Mouse (Mus musculus) midbrain, embryonic 11.5 days (tissue): ENCODE data around the gene Skap1. TPM values are rescaled to one million over a fixed set of nuclear protein-coding genes. Genes with fewer than 3 reads are reported as not detected.

Experiments used
- ATAC-seq: fragments of 200-750 bp; cut with Nextera tagmentation; 2 replicates; pipeline ENCODE4 v1.8.0; 2017; ENCODE audit warnings: moderate TSS enrichment, moderate library complexity; ENCODE audit not compliant: low FRiP score
- DNase-seq: peaks from one replicate; pipeline ENCODE4 v3.0.0; 2015; ENCODE audit warnings: low spot score; ENCODE audit errors: missing footprints
- H3K27ac ChIP-seq: fragments of 300-500 bp; sonication (generic); 2 replicates; pipeline ENCODE4 v1.5.1; 2014; ENCODE audit warnings: low read depth, low read length
- H3K27me3 ChIP-seq: fragments of 300-500 bp; sonication (generic); 2 replicates; pipeline ENCODE4 v1.6.1; 2014; ENCODE audit warnings: mild to moderate bottlenecking, low read length, moderate library complexity, mixed read lengths; ENCODE audit not compliant: control insufficient read depth, insufficient read depth
- H3K36me3 ChIP-seq: fragments of 300-500 bp; sonication (generic); 2 replicates; pipeline ENCODE4 v1.6.1; 2014; ENCODE audit warnings: mild to moderate bottlenecking, low read length, moderate library complexity, mixed read lengths; ENCODE audit not compliant: control insufficient read depth, insufficient read depth
- H3K4me1 ChIP-seq: fragments of 300-500 bp; sonication (generic); 2 replicates; pipeline ENCODE4 v1.6.1; 2014; ENCODE audit warnings: low read length; ENCODE audit not compliant: control insufficient read depth, insufficient read depth
- H3K4me2 ChIP-seq: fragments of 300-500 bp; sonication (generic); 2 replicates; pipeline ENCODE4 v1.6.1; 2014; ENCODE audit warnings: mild to moderate bottlenecking, moderate library complexity
- H3K4me3 ChIP-seq: fragments of 300-500 bp; sonication (generic); 2 replicates; pipeline ENCODE4 v1.5.1; 2014; ENCODE audit warnings: low read depth, low read length
- H3K9ac ChIP-seq: fragments of 300-500 bp; sonication (generic); 2 replicates; pipeline ENCODE4 v1.6.1; 2014; ENCODE audit warnings: low read length
- H3K9me3 ChIP-seq: fragments of 300-500 bp; sonication (generic); 2 replicates; pipeline ENCODE4 v1.6.1; 2016; ENCODE audit warnings: low read length; ENCODE audit not compliant: control insufficient read depth
- WGBS: fragments of 180-500 bp; shearing (Covaris S2); extraction: QIAGEN DNeasy Blood & Tissue Kit; methylation state at CpG from one replicate; pipeline ENCODE4 v1.1.7; 2014; 5-methylcytosine and 5-hydroxymethylcytosine counted together
- polyA plus RNA-seq: library from polyadenylated mRNA; unstranded; fragments of >200 nt; fragmentation: Nextera tagmentation; extraction: Ambion mirVana; gene quantifications from 2 replicates; pipeline ENCODE4 v1.2.1, GENCODE M21; 2014

Skap1 gene
- polyA plus RNA-seq, 1 experiment from 2014 or later: 1.3 TPM

- Histone ChIP-seq H3K9me3 (no peaks in the 10 kb centered on the region), H3K4me1 (no peaks in the 10 kb centered on the region), H3K4me2 (no peak overlapping the region), H3K27me3 (no peaks in the 10 kb centered on the region), H3K27ac (no peak overlapping the region), H3K36me3 (no peaks in the 10 kb centered on the region), H3K9ac (no peak overlapping the region), H3K4me3 (no peak overlapping the region)
- ATAC-seq: no peak
- WGBS: 73% methylated on average over 7 of the region's 7 CpGs
- no peak for DNase-seq
Observed at GRCm38 (mm10) chr11:96644969-96645368, 180.6 kb downstream of the Skap1 start.

- no peak for ATAC-seq
- H3K36me3 ChIP-seq: no peaks in the 10 kb centered on the region
- H3K9ac ChIP-seq: no peak overlapping the region
- no peaks in the 10 kb centered on the region for H3K27me3 ChIP-seq
- no peak overlapping the region for H3K27ac ChIP-seq
- H3K9me3 ChIP-seq: no peaks in the 10 kb centered on the region
- 76% methylated on average over 10 of the region's 10 CpGs for WGBS
- H3K4me3 ChIP-seq: no peak overlapping the region
- DNase-seq: peak; percentile 78
- no peak overlapping the region for H3K4me2 ChIP-seq
- no peaks in the 10 kb centered on the region for H3K4me1 ChIP-seq
Observed at GRCm38 (mm10) chr11:96645538-96646037, 181.2 kb downstream of the Skap1 start.

GRCm38 (mm10) chr11:96651848-96652247 lies 187.5 kb downstream of the Skap1 start:
- no peaks in the 10 kb centered on the region for H3K9me3 ChIP-seq
- ATAC-seq (no peak), DNase-seq (no peak)
- WGBS: 90% methylated on average over 9 of the region's 9 CpGs
- H3K9ac ChIP-seq: no peak overlapping the region
- no peak overlapping the region for H3K27ac ChIP-seq
- H3K4me3 ChIP-seq: no peak overlapping the region
- H3K27me3 ChIP-seq: no peaks in the 10 kb centered on the region
- no peaks in the 10 kb centered on the region for H3K4me1 ChIP-seq
- no peak overlapping the region for H3K4me2 ChIP-seq
- H3K36me3 ChIP-seq: no peaks in the 10 kb centered on the region

GRCm38 (mm10) chr11:96653867-96654266 lies 189.5 kb downstream of the Skap1 start:
- H3K4me2 ChIP-seq: no peak overlapping the region
- no peak for ATAC-seq

GRCm38 (mm10) chr11:96658420-96658819 lies 194.0 kb downstream of the Skap1 start:
- H3K4me3 ChIP-seq: no peak overlapping the region
- no peak overlapping the region for H3K4me2 ChIP-seq
- whole genome bisulfite sequencing: 72% methylated on average over 1 of the region's 1 CpGs
- ATAC-seq: no peak
- H3K36me3 ChIP-seq: no peaks in the 10 kb centered on the region
- DNase-seq: no peak
- no peak overlapping the region for H3K27ac ChIP-seq
- no peak overlapping the region for H3K9ac ChIP-seq
- H3K27me3 ChIP-seq: no peaks in the 10 kb centered on the region
- no peaks in the 10 kb centered on the region for H3K9me3 ChIP-seq
- H3K4me1 ChIP-seq: no peaks in the 10 kb centered on the region

More at GRCm38 (mm10) chr11:96653867-96654266, 189.5 kb downstream of the Skap1 start:
- Histone ChIP-seq H3K4me3 (no peak overlapping the region), H3K36me3 (no peaks in the 10 kb centered on the region), H3K27ac (no peak overlapping the region), H3K9ac (no peak overlapping the region), H3K27me3 (no peaks in the 10 kb centered on the region), H3K9me3 (no peaks in the 10 kb centered on the region), H3K4me1 (no peaks in the 10 kb centered on the region)
- DNase-seq: no peak
- WGBS: 87% methylated on average over 8 of the region's 8 CpGs

- DNase-seq (no peak), ATAC-seq (no peak)
- no peak overlapping the region for H3K27ac ChIP-seq
- H3K36me3 ChIP-seq: no peaks in the 10 kb centered on the region
- H3K27me3 ChIP-seq: no peaks in the 10 kb centered on the region
- H3K4me3 ChIP-seq: no peak overlapping the region
- H3K9me3 ChIP-seq: no peaks in the 10 kb centered on the region
- no peaks in the 10 kb centered on the region for H3K4me1 ChIP-seq
- no peak overlapping the region for H3K9ac ChIP-seq
- H3K4me2 ChIP-seq: no peak overlapping the region
- WGBS: 83% methylated on average over 3 of the region's 3 CpGs
Observed at GRCm38 (mm10) chr11:96666924-96667323, 202.5 kb downstream of the Skap1 start.

GRCm38 (mm10) chr11:96668367-96668766 lies 204.0 kb downstream of the Skap1 start:
- Histone ChIP-seq H3K36me3 (no peaks in the 10 kb centered on the region), H3K9ac (no peak overlapping the region), H3K4me1 (no peaks in the 10 kb centered on the region), H3K9me3 (no peaks in the 10 kb centered on the region), H3K27me3 (no peaks in the 10 kb centered on the region), H3K4me3 (no peak overlapping the region), H3K27ac (no peak overlapping the region), H3K4me2 (no peak overlapping the region)
- DNase-seq (no peak), ATAC-seq (no peak)
- WGBS: 83% methylated on average over 7 of the region's 7 CpGs

- Histone ChIP-seq H3K4me1 (no peaks in the 10 kb centered on the region), H3K9ac (no peak overlapping the region), H3K27ac (no peak overlapping the region), H3K4me3 (no peak overlapping the region), H3K36me3 (no peaks in the 10 kb centered on the region), H3K9me3 (no peaks in the 10 kb centered on the region), H3K27me3 (no peaks in the 10 kb centered on the region), H3K4me2 (0 out of 2 replicates have a peak overlapping the region, but pooled peaks have one; percentile 3)
- WGBS: 3% methylated on average over 6 of the region's 6 CpGs
- ATAC-seq: peak; percentile 62; the same call in 1 of the 2 replicates
- DNase-seq: peak; percentile 92
Observed at GRCm38 (mm10) chr11:96673792-96674191, 209.4 kb downstream of the Skap1 start.

- H3K9ac ChIP-seq: no peak overlapping the region
- H3K27ac ChIP-seq: no peak overlapping the region
- no peaks in the 10 kb centered on the region for H3K36me3 ChIP-seq
- no peaks in the 10 kb centered on the region for H3K4me1 ChIP-seq
- DNase-seq: no peak
- 68% methylated on average over 8 of the region's 8 CpGs for WGBS
- ATAC-seq: no peak
- no peak overlapping the region for H3K4me2 ChIP-seq
- H3K9me3 ChIP-seq: no peaks in the 10 kb centered on the region
- no peak overlapping the region for H3K4me3 ChIP-seq
- no peaks in the 10 kb centered on the region for H3K27me3 ChIP-seq
Observed at GRCm38 (mm10) chr11:96674786-96675365, 210.5 kb downstream of the Skap1 start.
